Mouse (Mus musculus): Measurements from ENCODE around the gene Odam. TPM values are rescaled to one million over a fixed set of nuclear protein-coding genes. Genes with fewer than 3 reads are reported as not detected.

Odam gene
- not detected in 2 replicates for polyA plus RNA-seq (2011; ENCODE audit: insufficient read length, low read depth, missing spikeins)

GRCm38 (mm10) chr5:87884729-87885128, at the start of gene Odam:
Gene Odam (plus strand): TSS chr5:87885029.
- Histone ChIP-seq H3K27ac (ENCODE audit: insufficient read depth, low read length) (no peak within 1 kb of the TSS), H3K4me3 (ENCODE audit: insufficient read depth, low read length) (no peak within 1 kb of the TSS), H3K4me1 (ENCODE audit: control insufficient read depth, insufficient read depth, low read length) (no peaks in the 10 kb centered on the region)
- no peak for TF ChIP-seq POLR2A (IDR thresholded peaks at IDR 0.05; ENCODE audit: low read depth, low read length)
- TF ChIP-seq CTCF (IDR thresholded peaks at IDR 0.05; ENCODE audit: borderline replicate concordance, insufficient read depth, low read length) = no peak

GRCm38 (mm10) chr5:87855136-87855716, 29.6 kb upstream of the Odam start:
- Histone ChIP-seq H3K4me1 (ENCODE audit: control insufficient read depth, insufficient read depth, low read length) (no peaks in the 10 kb centered on the region), H3K4me3 (ENCODE audit: insufficient read depth, low read length) (no peak overlapping the region), H3K27ac (ENCODE audit: insufficient read depth, low read length) (no peak overlapping the region)
- TF ChIP-seq CTCF (IDR thresholded peaks at IDR 0.05; ENCODE audit: borderline replicate concordance, insufficient read depth, low read length) (no peak), POLR2A (IDR thresholded peaks at IDR 0.05; ENCODE audit: low read depth, low read length) (no peak)

GRCm38 (mm10) chr5:87870084-87870483, 14.7 kb upstream of the Odam start:
- no peaks in the 10 kb centered on the region for H3K4me1 ChIP-seq (ENCODE audit: control insufficient read depth, insufficient read depth, low read length)
- no peak for TF ChIP-seq POLR2A (IDR thresholded peaks at IDR 0.05; ENCODE audit: low read depth, low read length)
- TF ChIP-seq CTCF (IDR thresholded peaks at IDR 0.05; ENCODE audit: borderline replicate concordance, insufficient read depth, low read length) = no peak

GRCm38 (mm10) chr5:87871423-87871822, 13.4 kb upstream of the Odam start:
- TF ChIP-seq POLR2A (IDR thresholded peaks at IDR 0.05; ENCODE audit: low read depth, low read length) = no peak
- TF ChIP-seq CTCF (IDR thresholded peaks at IDR 0.05; ENCODE audit: borderline replicate concordance, insufficient read depth, low read length) = no peak
- Histone ChIP-seq H3K4me1 (ENCODE audit: control insufficient read depth, insufficient read depth, low read length) (no peaks in the 10 kb centered on the region), H3K4me3 (ENCODE audit: insufficient read depth, low read length) (no peak overlapping the region), H3K27ac (ENCODE audit: insufficient read depth, low read length) (no peak overlapping the region)

More at GRCm38 (mm10) chr5:87870084-87870483, 14.7 kb upstream of the Odam start:
- Histone ChIP-seq H3K4me3 (ENCODE audit: insufficient read depth, low read length) (no peak overlapping the region), H3K27ac (ENCODE audit: insufficient read depth, low read length) (no peak overlapping the region)

- no peak for TF ChIP-seq CTCF (IDR thresholded peaks at IDR 0.05; ENCODE audit: borderline replicate concordance, insufficient read depth, low read length)
- TF ChIP-seq POLR2A (IDR thresholded peaks at IDR 0.05; ENCODE audit: low read depth, low read length) = no peak
- Histone ChIP-seq H3K4me3 (ENCODE audit: insufficient read depth, low read length) (no peak within 1 kb of the TSS), H3K27ac (ENCODE audit: insufficient read depth, low read length) (no peak within 1 kb of the TSS), H3K4me1 (ENCODE audit: control insufficient read depth, insufficient read depth, low read length) (0 out of 2 replicates have a peak, but pooled peaks cover 2% of the 10 kb centered on the region)
Observed at GRCm38 (mm10) chr5:87925372-87925771, 40.5 kb downstream of the Odam start, which contains the start of gene Csn3. Gene Csn3 (plus strand): TSS chr5:87925579.

- no peak overlapping the region for H3K27ac ChIP-seq (ENCODE audit: insufficient read depth, low read length)
- TF ChIP-seq CTCF (IDR thresholded peaks at IDR 0.05; ENCODE audit: borderline replicate concordance, insufficient read depth, low read length) (no peak), POLR2A (IDR thresholded peaks at IDR 0.05; ENCODE audit: low read depth, low read length) (no peak)
- no peak overlapping the region for H3K4me3 ChIP-seq (ENCODE audit: insufficient read depth, low read length)
- H3K4me1 ChIP-seq (ENCODE audit: control insufficient read depth, insufficient read depth, low read length) = no peaks in the 10 kb centered on the region
Observed at GRCm38 (mm10) chr5:87931603-87932002, 46.8 kb downstream of the Odam start.

DNA sequence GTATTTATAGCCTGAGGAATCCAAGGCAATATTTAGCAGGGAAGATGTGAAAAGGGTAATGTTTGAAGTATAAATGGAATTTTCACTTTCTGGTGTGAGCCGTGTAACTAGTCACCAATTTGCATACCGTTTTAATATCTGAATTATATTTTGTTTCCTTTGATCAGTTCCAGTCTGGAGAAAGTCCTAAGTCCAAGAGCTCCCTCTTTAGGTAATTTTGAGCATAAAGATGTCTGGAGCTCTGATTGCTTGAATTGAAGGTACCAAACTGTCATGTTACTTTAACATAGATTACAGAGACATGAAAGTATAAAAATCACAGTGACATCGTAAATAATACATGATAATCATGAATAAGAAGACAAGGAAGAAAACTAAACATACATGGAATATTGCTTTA, 55.9 kb downstream of the Odam start:
- no peak overlapping the region for H3K27ac ChIP-seq (ENCODE audit: insufficient read depth, low read length)

GRCm38 (mm10) chr5:87942515-87942914, 57.7 kb downstream of the Odam start:
- Histone ChIP-seq H3K4me3 (ENCODE audit: insufficient read depth, low read length) (no peak overlapping the region), H3K27ac (ENCODE audit: insufficient read depth, low read length) (no peak overlapping the region), H3K4me1 (ENCODE audit: control insufficient read depth, insufficient read depth, low read length) (no peaks in the 10 kb centered on the region)
- TF ChIP-seq POLR2A (IDR thresholded peaks at IDR 0.05; ENCODE audit: low read depth, low read length) = no peak
- TF ChIP-seq CTCF (IDR thresholded peaks at IDR 0.05; ENCODE audit: borderline replicate concordance, insufficient read depth, low read length) = no peak

More for the DNA sequence above, 55.9 kb downstream of the Odam start:
- TF ChIP-seq CTCF (IDR thresholded peaks at IDR 0.05; ENCODE audit: borderline replicate concordance, insufficient read depth, low read length) (no peak), POLR2A (IDR thresholded peaks at IDR 0.05; ENCODE audit: low read depth, low read length) (no peak)
- Histone ChIP-seq H3K4me3 (ENCODE audit: insufficient read depth, low read length) (no peak overlapping the region), H3K4me1 (ENCODE audit: control insufficient read depth, insufficient read depth, low read length) (no peaks in the 10 kb centered on the region)

Other genes with a start within 250 kb of the Odam start
- not detected in 2 replicates for gene Csn1s1, start 218.8 kb upstream of the Odam start, polyA plus RNA-seq (2011; ENCODE audit: insufficient read length, low read depth, missing spikeins)
- gene Csn2, start 185.4 kb upstream of the Odam start, polyA plus RNA-seq (2011; ENCODE audit: insufficient read length, low read depth, missing spikeins) = not detected in 2 replicates
- not detected in 2 replicates for gene Csn1s2a, start 110.5 kb upstream of the Odam start, polyA plus RNA-seq (2011; ENCODE audit: insufficient read length, low read depth, missing spikeins)
- gene Csn1s2b, start 76.9 kb upstream of the Odam start, polyA plus RNA-seq (2011; ENCODE audit: insufficient read length, low read depth, missing spikeins) = not detected in 2 replicates
- not detected in 2 replicates for gene Prr27, start 59.3 kb upstream of the Odam start, polyA plus RNA-seq (2011; ENCODE audit: insufficient read length, low read depth, missing spikeins)
- not detected in 2 replicates for gene Csn3, start 40.5 kb downstream of the Odam start, polyA plus RNA-seq (2011; ENCODE audit: insufficient read length, low read depth, missing spikeins)
- 0.32 TPM in 1 of 2 replicates, not detected in the other for gene 2310003L06Rik, start 84.4 kb downstream of the Odam start, polyA plus RNA-seq (2011; ENCODE audit: insufficient read length, low read depth, missing spikeins)
- gene Gm28434, start 84.5 kb downstream of the Odam start, polyA plus RNA-seq (2011; ENCODE audit: insufficient read length, low read depth, missing spikeins) = not detected in 2 replicates
- not detected in 2 replicates for gene Cabs1, start 94.4 kb downstream of the Odam start, polyA plus RNA-seq (2011; ENCODE audit: insufficient read length, low read depth, missing spikeins)
- not detected in 2 replicates for gene Smr3a, start 117.5 kb downstream of the Odam start, polyA plus RNA-seq (2011; ENCODE audit: insufficient read length, low read depth, missing spikeins)
- not detected in 2 replicates for gene Smr2, start 201.5 kb downstream of the Odam start, polyA plus RNA-seq (2011; ENCODE audit: insufficient read length, low read depth, missing spikeins)
- gene Gm11116, start 226.5 kb downstream of the Odam start, polyA plus RNA-seq (2011; ENCODE audit: insufficient read length, low read depth, missing spikeins) = not detected in 2 replicates

Data from embryonic fibroblast, embryonic 13.5 days (primary cell).